Mouse (Mus musculus) retina, adult 2 months (tissue): Measurements from ENCODE around the gene Kbtbd8.

Experiments used
- DNase-seq: peaks from one replicate; pipeline ENCODE4 v3.0.0-alpha.2; 2012; ENCODE audit warnings: low read depth, low spot score

Gene Kbtbd8

DNA sequence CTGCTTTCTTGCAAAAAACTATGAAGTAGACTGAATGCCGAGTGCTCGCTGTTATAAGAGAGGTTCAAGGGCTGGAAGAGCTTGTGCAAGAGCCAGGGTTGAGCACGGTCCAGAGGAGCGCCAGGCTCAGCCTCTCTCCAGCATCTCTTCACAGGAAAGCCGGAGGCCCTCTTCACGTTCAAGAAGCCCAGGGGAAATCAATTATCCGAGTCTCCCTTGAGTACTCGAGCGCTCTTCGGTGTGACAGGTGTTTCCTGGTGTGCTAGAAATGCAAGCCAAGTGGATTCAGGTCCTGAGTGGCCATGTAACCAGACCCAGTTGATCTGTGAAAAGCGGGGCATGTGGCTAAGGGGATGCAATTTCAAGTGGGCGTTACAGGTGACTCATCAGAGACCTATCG lies at the start of gene Kbtbd8:
Gene Kbtbd8, plus strand, starts transcription at position 295 of the 400 bp plus-strand sequence.
- DNase-seq = no peak

GRCm38 (mm10) chr6:95069753-95070152 lies 47.3 kb upstream of the Kbtbd8 start:
- DNase-seq = no peak

DNA sequence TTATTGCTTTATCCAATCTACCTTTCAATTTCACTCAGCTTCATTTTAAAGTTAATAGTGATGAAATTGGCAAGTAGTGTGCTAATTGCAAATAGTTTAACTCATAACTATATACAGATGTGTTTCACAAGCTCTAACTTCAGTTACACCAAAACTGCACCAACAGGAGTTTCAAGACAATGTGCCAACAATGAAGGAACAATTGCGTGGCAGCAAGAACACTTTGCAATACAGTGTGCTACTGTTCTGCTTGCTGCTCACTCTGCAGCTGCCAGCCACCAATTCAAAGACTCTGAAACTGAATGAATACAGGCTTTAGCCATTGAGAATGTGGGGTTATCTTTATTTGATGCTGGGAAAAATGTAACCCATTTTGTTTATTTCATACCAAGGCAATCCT lies 31.8 kb upstream of the Kbtbd8 start:
- no peak for DNase-seq

DNA sequence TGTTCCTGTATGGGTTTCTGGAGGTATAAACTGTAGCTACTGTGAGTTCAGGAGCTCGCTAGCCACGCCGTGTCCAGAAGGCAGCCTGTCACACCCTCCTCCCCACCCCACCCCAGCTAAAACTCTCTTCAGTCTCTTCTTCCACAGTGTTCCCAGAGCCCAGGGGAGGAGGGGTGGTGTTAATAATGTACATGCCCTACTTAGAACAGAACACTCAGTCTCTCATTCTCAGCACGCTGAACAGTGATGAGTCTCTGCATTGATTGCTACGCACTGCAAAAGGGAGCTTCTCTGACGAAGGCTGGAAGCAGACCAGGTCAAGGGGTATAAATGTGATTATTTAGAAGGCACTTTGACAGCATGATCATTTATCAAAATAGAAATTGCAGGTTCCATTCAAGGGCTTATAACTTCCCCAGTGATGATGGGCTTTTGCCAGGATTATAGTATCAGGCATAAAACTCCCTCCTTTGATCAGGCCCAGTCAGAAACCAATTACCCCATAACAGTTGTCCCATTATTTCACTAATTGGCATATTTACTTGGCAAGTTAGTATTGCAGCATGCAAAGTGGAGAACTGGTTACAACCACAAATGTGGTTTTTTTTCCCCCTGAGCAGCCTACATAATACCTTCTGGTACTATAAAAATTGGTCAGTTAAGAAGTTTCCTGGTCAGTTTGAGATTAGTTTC lies 29.7 kb upstream of the Kbtbd8 start:
- peak; percentile 9 for DNase-seq

DNA sequence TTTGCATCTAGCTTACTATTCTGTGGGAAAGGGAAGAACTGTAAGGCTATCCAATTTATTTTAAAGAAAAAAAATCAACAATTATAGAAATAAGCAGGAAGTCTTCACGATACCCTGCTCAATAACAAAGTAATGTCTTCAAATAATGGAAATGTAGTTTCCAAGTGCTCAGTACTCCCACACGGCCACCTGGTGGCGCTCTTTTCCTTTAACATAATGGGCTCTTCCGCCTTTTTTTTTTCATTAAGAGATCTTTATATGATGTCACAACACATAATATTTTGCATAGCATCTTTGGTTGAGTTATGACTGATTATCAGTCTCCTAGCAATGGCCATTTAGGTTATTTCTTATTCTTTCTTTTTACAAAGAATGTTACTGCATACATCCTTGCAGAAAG lies 29.0 kb upstream of the Kbtbd8 start:
- no peak for DNase-seq

GRCm38 (mm10) chr6:95094695-95095094 lies 22.3 kb upstream of the Kbtbd8 start:
- no peak for DNase-seq

DNA sequence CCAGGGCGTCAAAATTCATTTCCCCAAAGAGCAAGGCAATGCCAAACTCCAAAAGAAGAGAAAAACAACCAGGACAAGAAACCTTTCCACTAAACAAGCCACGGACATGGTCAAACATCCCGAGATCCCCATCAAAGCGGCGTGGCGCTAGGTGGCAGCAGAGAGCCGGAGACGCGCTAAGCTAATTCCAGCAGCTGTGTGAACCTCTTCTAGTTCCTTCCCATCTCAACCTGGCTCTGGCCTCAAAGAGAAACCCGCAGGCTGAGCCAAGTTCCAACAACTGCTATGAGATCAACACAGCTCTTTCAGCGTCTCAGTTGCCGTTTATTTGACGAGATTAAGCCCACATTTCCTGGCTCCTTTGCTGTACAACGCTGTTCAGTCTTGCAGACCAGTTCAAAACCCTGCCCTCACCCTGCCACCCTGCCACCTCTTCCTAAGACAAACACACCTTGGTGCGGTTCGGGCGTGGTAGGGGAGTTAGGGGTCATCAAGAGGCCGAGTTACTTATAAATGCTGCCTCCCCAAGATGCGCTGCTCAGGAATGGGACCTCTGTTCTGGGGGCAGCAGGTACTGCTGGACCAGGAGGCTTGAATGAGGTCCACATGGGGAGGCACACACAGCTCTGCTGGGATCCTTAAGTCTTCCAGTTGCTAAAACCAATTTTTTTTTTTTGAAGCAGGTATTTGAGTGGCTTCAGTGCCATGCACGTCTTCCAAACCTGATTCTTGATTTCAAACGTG lies 18.5 kb upstream of the Kbtbd8 start:
- peak; percentile 34 for DNase-seq

DNA sequence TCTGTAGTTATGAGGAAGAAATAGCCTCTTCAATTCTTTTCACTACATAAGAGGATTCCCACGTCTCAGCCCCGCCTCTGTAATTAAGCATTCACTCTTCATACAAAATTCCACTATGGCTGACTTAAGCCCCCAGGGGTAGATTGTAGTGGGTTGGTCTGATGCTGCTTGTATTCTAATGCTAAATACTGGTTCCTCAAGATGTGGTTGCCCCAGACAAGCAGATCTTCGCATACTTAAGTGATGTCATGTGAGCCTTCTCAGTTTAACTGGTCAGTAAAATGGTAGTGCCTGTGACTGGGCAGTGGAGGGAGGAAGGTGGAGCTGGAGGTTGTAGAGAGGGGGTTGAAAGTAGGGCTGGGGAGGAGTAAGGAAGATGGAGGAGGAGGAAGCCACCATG lies 13.3 kb upstream of the Kbtbd8 start:
- DNase-seq = no peak

DNA sequence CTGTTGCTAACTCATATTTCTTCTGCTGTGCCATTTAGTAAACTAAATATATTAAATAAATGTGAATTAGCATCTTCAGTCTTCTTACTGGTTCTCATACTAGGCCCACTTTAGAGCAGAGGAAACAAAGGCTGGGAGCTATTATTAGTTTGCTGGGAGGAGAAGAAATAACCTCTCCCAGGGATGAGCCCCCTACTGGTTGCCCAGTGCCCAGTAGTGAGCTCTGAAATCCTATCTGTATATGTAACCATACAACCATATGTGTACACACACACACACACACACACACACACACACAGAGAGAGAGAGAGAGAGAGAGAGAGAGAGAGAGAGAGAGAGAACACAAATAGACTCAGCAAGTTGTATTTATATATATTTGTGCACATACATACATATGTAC lies 8.6 kb upstream of the Kbtbd8 start:
- DNase-seq = no peak

GRCm38 (mm10) chr6:95109691-95110450 lies 7.2 kb upstream of the Kbtbd8 start:
- no peak for DNase-seq

GRCm38 (mm10) chr6:95112015-95112414 lies 5.0 kb upstream of the Kbtbd8 start:
- no peak for DNase-seq

- no peak for DNase-seq
These were observed 527 bp upstream of the Kbtbd8 start for GRCm38 (mm10) chr6:95116513-95116912.

GRCm38 (mm10) chr6:95117614-95118541 lies 838 bp downstream of the Kbtbd8 start:
- DNase-seq = peak; percentile 95

DNA sequence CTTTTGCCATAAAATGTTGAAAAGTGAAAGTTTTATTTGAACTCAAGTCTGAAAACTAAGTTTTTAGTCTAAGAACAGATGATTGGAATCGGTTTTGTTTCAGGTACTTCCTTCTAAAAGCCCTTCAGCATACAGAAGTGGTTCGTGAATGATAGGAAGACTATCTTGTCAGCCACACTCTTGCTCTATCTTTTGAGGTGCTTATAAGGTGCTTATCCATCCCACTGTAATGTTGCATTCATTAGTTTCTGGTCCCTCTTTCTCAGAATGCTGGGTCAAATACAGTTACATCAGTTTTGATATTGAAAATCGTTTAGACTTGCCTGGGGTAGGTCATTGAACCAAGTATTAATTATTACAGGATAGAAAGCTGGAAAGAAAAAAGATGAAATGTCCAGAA lies 2.3 kb downstream of the Kbtbd8 start:
- DNase-seq = no peak

DNA sequence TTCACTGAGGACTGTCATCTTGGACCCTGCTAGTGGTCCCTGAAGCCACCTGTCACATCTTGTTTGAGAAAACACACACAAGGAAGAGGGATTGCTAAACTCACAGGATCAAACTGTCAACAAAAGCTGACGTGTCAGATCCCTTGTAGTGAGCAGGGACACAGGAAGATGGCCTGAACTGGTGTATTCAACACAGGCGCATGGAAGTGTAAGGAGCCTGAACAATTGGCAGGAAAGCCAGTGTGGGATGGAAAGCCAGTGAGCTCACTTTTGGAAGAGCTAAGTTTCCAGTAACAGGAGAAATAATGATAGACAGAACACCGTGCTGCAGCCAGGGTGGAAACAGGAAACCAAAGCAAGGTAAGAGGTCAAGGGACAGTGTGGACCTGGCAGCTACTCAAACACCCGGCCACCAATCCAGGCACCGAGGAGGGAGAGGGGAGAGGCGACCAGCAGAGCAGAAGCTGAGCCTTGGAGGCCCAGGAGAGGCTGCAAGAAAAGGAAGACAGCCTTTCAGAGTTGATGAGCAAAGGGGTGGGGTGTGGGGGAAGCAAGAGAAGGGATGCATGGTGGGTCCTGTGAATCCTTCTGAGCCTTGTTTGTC lies 33.0 kb downstream of the Kbtbd8 start:
- no peak for DNase-seq

- DNase-seq = no peak
These were observed 33.8 kb downstream of the Kbtbd8 start for GRCm38 (mm10) chr6:95150885-95151284.

DNA sequence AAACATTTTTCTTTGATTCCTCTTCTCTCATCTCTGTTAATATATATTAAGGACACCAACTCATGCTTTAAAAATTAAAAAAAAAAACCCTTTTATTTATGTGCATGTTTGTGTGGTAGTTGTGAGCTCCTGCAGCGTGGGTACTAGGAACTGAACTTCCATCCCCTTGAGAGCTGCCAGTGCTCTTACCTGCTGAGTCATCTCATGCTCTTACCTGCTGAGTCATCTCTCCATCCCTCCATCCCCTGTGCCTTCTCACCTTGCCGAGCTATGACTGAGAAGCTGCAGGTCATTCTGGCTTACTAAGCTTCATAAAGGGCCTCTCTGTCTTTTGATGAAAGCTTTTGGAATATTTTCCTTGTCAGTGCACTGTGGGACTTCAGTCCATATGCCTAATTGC lies 34.5 kb downstream of the Kbtbd8 start:
- DNase-seq = no peak

DNA sequence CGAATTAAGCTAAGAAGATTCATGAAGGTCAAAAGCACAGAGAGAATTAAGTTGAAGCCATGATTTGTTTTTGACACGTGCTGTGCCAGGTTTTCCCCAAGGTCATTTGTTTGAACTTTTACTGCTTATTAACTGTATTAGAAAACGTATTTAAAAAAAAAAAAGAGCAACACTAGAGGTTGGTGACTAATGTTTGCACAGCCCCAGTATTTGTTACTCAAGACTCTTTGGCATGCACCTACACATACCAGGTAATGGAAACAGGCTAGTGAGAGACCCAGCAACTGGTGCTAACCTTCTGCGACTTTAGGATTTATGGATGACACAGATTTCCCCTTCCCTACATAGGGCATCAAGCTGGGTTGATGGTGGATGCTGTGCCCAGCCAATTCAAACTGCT lies 46.9 kb downstream of the Kbtbd8 start:
- no peak for DNase-seq

GRCm38 (mm10) chr6:95165630-95166029 lies 48.6 kb downstream of the Kbtbd8 start:
- no peak for DNase-seq

GRCm38 (mm10) chr6:95167668-95168227 lies 50.7 kb downstream of the Kbtbd8 start:
- no peak for DNase-seq

- no peak for DNase-seq
These were observed 52.4 kb downstream of the Kbtbd8 start for GRCm38 (mm10) chr6:95169411-95169810.
